Mouse (Mus musculus): ENCODE measurements around the gene Cyp4f40. TPM values are rescaled to one million over a fixed set of nuclear protein-coding genes. Genes with fewer than 3 reads are reported as not detected.

Gene Cyp4f40
- polyA plus RNA-seq (2017; shearing (Covaris generic)): not detected

DNA sequence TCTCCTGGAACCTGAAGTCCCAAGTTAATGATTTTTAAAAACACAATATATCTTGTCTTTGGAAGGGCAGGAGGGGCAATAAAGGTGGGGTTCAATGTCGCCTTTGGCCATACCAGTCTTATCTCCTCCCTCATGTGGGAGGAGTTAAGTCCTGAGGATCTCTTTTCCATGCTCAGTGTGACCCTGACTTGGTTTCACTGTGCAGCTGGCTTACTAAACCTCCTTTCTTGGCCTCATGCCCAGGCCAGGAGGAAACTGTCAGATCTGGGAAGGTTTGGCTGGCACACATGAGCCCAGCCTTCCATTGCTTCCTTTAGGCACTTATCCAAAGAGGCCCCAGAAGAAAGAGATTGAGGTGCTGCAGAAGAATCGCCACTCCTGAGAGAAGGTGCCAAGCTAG is at the start of gene Cyp4f40:
Gene Cyp4f40 (plus strand): TSS at position 189 of the 400 bp plus-strand sequence.

GRCm38 (mm10) chr17:32621018-32621417 is 37.7 kb upstream of the Cyp4f40 start, which contains the start of gene Cyp4f37:
Gene Cyp4f37, plus strand, starts transcription at chr17:32621309.

GRCm38 (mm10) chr17:32685048-32685750 is 26.5 kb downstream of the Cyp4f40 start, which contains the start of gene Cyp4f15:
Gene Cyp4f15, plus strand, starts transcription at chr17:32685627.

Other genes starting within 250 kb of the Cyp4f40 start
- 104 TPM for gene Pglyrp2, start 234.7 kb upstream of the Cyp4f40 start, polyA plus RNA-seq (2017; shearing (Covaris generic))
- 1.5 TPM for gene Cyp4f39, start 206.2 kb upstream of the Cyp4f40 start, polyA plus RNA-seq (2017; shearing (Covaris generic))
- 5.2 TPM for gene Cyp4f17, start 152.8 kb upstream of the Cyp4f40 start, polyA plus RNA-seq (2017; shearing (Covaris generic))
- gene Cyp4f16, start 122.3 kb upstream of the Cyp4f40 start, polyA plus RNA-seq (2017; shearing (Covaris generic)): 9.2 TPM
- not detected for gene Cyp4f37, start 37.6 kb upstream of the Cyp4f40 start, polyA plus RNA-seq (2017; shearing (Covaris generic))
- gene Cyp4f15, start 26.7 kb downstream of the Cyp4f40 start, polyA plus RNA-seq (2017; shearing (Covaris generic)): not detected
- 36.4 TPM for gene Zfp871, start 129.4 kb downstream of the Cyp4f40 start, polyA plus RNA-seq (2017; shearing (Covaris generic))
- 0.26 TPM for gene Zfp811, start 151.0 kb downstream of the Cyp4f40 start, polyA plus RNA-seq (2017; shearing (Covaris generic))
- 15.8 TPM for gene Zfp799, start 171.4 kb downstream of the Cyp4f40 start, polyA plus RNA-seq (2017; shearing (Covaris generic))
- gene Zfp870, start 232.7 kb downstream of the Cyp4f40 start, polyA plus RNA-seq (2017; shearing (Covaris generic)): 12.9 TPM

Measured in activated CD4-positive, CD25-positive, alpha-beta regulatory T cell, adult 9 weeks (primary cell).